Mouse (Mus musculus) adrenal gland, postnatal 10 days (tissue): ENCODE measurements around the gene Serinc3. TPM values are rescaled to one million over a fixed set of nuclear protein-coding genes. Genes with fewer than 3 reads are reported as not detected.
"Not testable (repeated sequence)": the region's sequence is repeated elsewhere in the genome, so short reads cannot be mapped to it uniquely, and the experiment has no call there.

Experiments
- DNase-seq: peaks from one replicate; pipeline ENCODE4 v3.0.0; 2021; ENCODE audit warnings: mixed read lengths
- total RNA-seq, 2 experiments: library from RNA; stranded (reverse); gene quantifications; 2 replicates each; pipeline ENCODE4 v1.2.3; 2021

Serinc3 gene
- total RNA-seq, 2 experiments from 2014 or later, result 350 to 392 TPM

- no peak for DNase-seq
Observed at GRCm38 (mm10) chr2:163662698-163663221, 17.8 kb upstream of the Serinc3 start.

GRCm38 (mm10) chr2:163662076-163662475 lies 17.1 kb upstream of the Serinc3 start:
- DNase-seq, result no peak

- DNase-seq, result peak; percentile 41
Observed at GRCm38 (mm10) chr2:163661371-163661850, 16.5 kb upstream of the Serinc3 start.

- no peak for DNase-seq
Observed at GRCm38 (mm10) chr2:163660103-163660701, 15.3 kb upstream of the Serinc3 start.

- DNase-seq, result no peak
Observed at GRCm38 (mm10) chr2:163659431-163659830, 14.5 kb upstream of the Serinc3 start.

GRCm38 (mm10) chr2:163658941-163659340 lies 14.0 kb upstream of the Serinc3 start:
- peak; percentile 69 for DNase-seq

GRCm38 (mm10) chr2:163657975-163658886 lies 13.3 kb upstream of the Serinc3 start, which contains the start of gene Pkig:
Gene Pkig (plus strand): TSS chr2:163658386.
- peak; percentile 93 for DNase-seq

GRCm38 (mm10) chr2:163657486-163657885 lies 12.6 kb upstream of the Serinc3 start:
- DNase-seq, result no peak

- not testable (repeated sequence) for DNase-seq
Observed at GRCm38 (mm10) chr2:163655699-163656098, 10.8 kb upstream of the Serinc3 start.

GRCm38 (mm10) chr2:163646461-163647080 lies 1.6 kb upstream of the Serinc3 start:
- DNase-seq, result no peak

GRCm38 (mm10) chr2:163645700-163646460 lies 949 bp upstream of the Serinc3 start:
- DNase-seq, result no peak

GRCm38 (mm10) chr2:163644047-163644446 lies 884 bp downstream of the Serinc3 start:
- DNase-seq, result no peak

GRCm38 (mm10) chr2:163643576-163643971 lies 1.4 kb downstream of the Serinc3 start:
- no peak for DNase-seq

- peak; percentile 50 for DNase-seq
Observed at GRCm38 (mm10) chr2:163642685-163643575, 2.0 kb downstream of the Serinc3 start.

GRCm38 (mm10) chr2:163641681-163642080 lies 3.2 kb downstream of the Serinc3 start:
- no peak for DNase-seq

GRCm38 (mm10) chr2:163640493-163640892 lies 4.4 kb downstream of the Serinc3 start:
- no peak for DNase-seq

- DNase-seq, result no peak
Observed at GRCm38 (mm10) chr2:163637655-163638266, 7.2 kb downstream of the Serinc3 start.

- DNase-seq, result no peak
Observed at GRCm38 (mm10) chr2:163636057-163636456, 8.9 kb downstream of the Serinc3 start.

- DNase-seq, result no peak
Observed at GRCm38 (mm10) chr2:163634211-163634610, 10.7 kb downstream of the Serinc3 start.

GRCm38 (mm10) chr2:163631715-163632114 lies 13.2 kb downstream of the Serinc3 start:
- no peak for DNase-seq
